Mouse (Mus musculus): ENCODE measurements around the gene Tescl.

DNA sequence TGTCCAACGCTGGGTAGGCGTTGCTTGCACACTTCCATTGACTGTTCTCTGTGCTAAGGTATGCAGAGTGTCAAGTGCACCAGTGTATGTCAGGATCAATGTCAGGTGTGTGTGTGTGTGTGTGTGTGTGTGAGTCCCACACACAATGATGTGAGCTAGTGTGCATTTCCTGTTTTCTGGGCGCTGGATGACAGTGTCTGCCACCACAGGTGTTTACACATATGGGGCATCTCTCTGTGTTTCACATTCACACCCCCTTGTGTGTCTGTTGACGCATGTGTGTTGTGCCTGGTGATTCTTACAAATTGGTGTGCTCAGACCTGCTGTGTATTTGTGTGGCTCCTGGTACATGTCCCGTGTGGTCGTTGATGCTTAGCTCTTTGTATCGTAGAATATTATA lies 35.2 kb upstream of the Tescl start:
- TF ChIP-seq CTCF (IDR thresholded peaks at IDR 0.05; ENCODE audit: control insufficient read depth, insufficient read depth, insufficient replicate concordance, low read depth, low read length) (no peak), POLR2A (IDR thresholded peaks at IDR 0.05; ENCODE audit: control insufficient read depth, low read depth, low read length) (no peak)

Measured in testis, adult 2 months (tissue).